Comparison of ENCODE assay signal across 9 mouse cellular contexts in genomic region chr11:63131001-63131692, GRCm38 (mm10). TPM values are rescaled to one million over a fixed set of nuclear protein-coding genes. Genes with fewer than 3 reads are reported as not detected.
DNase-seq lines count a peak whose midpoint lies in the region; ATAC-seq lines count a peak whose summit lies in the region.
"Had no signal": no experiment of that assay in that cellular context is flagged by ENCODE, and none has a peak within 500 bp of the region (broad histone marks: within the 10 kb centered on the region; RNA-seq: fewer than 3 reads in every experiment).

No protein-coding gene starts in this region.

- 5% methylated on average over 30 of the region's 33 CpGs for WGBS in hindbrain, embryonic 14.5 days
- WGBS in liver, embryonic 12.5 days (ENCODE audit: insufficient replicate concordance), result 7% methylated on average over 33 of the region's 33 CpGs
- 5% methylated on average over 33 of the region's 33 CpGs for WGBS in neural tube, embryonic 13.5 days

- H3K27ac ChIP-seq in hindbrain, embryonic 14.5 days, result no peak overlapping the region
- no peak overlapping the region for H3K27ac ChIP-seq in liver, embryonic 12.5 days
- H3K27ac ChIP-seq in neural tube, embryonic 13.5 days (replicated peaks), result no peak overlapping the region

- peaks cover 12% of the 10 kb centered on the region for H3K4me1 ChIP-seq in megakaryocyte, embryonic 14.5 days
- H3K4me1 ChIP-seq in hindbrain, embryonic 14.5 days (replicated peaks; ENCODE audit: control insufficient read depth, insufficient read depth, low read length), result peaks cover 26% of the 10 kb centered on the region; the same call in 1 of the 2 replicates
- H3K4me1 ChIP-seq in liver, embryonic 12.5 days, result peaks cover 8% of the 10 kb centered on the region; the same call in 1 of the 2 replicates
- peaks cover 50% of the 10 kb centered on the region for H3K4me1 ChIP-seq in neural tube, embryonic 13.5 days (replicated peaks)

- H3K36me3 ChIP-seq in megakaryocyte, embryonic 14.5 days (replicated peaks; ENCODE audit: low read length), result no peaks in the 10 kb centered on the region
- no peaks in the 10 kb centered on the region for H3K36me3 ChIP-seq in hindbrain, embryonic 14.5 days (replicated peaks; ENCODE audit: control insufficient read depth, insufficient read depth)
- no peaks in the 10 kb centered on the region for H3K36me3 ChIP-seq in liver, embryonic 12.5 days
- H3K36me3 ChIP-seq in neural tube, embryonic 13.5 days, result no peaks in the 10 kb centered on the region

- H3K4me3 ChIP-seq in megakaryocyte, embryonic 14.5 days (replicated peaks), result peak overlapping the region; percentile 85
- peak overlapping the region; percentile 54 for H3K4me3 ChIP-seq in hindbrain, embryonic 14.5 days (replicated peaks; ENCODE audit: low read length)
- peak overlapping the region; percentile 48 for H3K4me3 ChIP-seq in liver, embryonic 12.5 days
- peak overlapping the region; percentile 48 for H3K4me3 ChIP-seq in neural tube, embryonic 13.5 days

- DNase-seq in gastrocnemius, adult 18-20 months (ENCODE audit: low spot score), result peak; percentile 83
- no peak for DNase-seq in hindbrain, embryonic 14.5 days (ENCODE audit: low spot score)
- no peak for DNase-seq in layer of hippocampus, adult 8-10 months (ENCODE audit: low spot score in 2 of 2)
- no peak for DNase-seq in thymus, postnatal 4 days

- peak overlapping the region; percentile 99 for H3K4me2 ChIP-seq in hindbrain, embryonic 14.5 days (replicated peaks)
- peak overlapping the region; percentile 65 for H3K4me2 ChIP-seq in liver, embryonic 12.5 days
- peak overlapping the region; percentile 79 for H3K4me2 ChIP-seq in neural tube, embryonic 13.5 days

- ATAC-seq in megakaryocyte, adult 5-6 weeks (ENCODE audit: poor library complexity, severe bottlenecking), result no peak
- ATAC-seq in hindbrain, embryonic 14.5 days (ENCODE audit: low FRiP score), result no peak
- no peak for ATAC-seq in liver, embryonic 12.5 days
- no peak for ATAC-seq in neural tube, embryonic 13.5 days (ENCODE audit: low read depth)

- peak overlapping the region; percentile 69; the same call in 1 of the 2 replicates for H3K9ac ChIP-seq in hindbrain, embryonic 14.5 days
- H3K9ac ChIP-seq in liver, embryonic 12.5 days, result peak overlapping the region; percentile 18; the same call in 1 of the 2 replicates
- H3K9ac ChIP-seq in neural tube, embryonic 13.5 days, result peak overlapping the region; percentile 67

- no peaks in the 10 kb centered on the region for H3K9me3 ChIP-seq in megakaryocyte, embryonic 14.5 days
- H3K9me3 ChIP-seq in hindbrain, embryonic 14.5 days (ENCODE audit: control insufficient read depth, low read length), result no peaks in the 10 kb centered on the region
- no peaks in the 10 kb centered on the region for H3K9me3 ChIP-seq in liver, embryonic 12.5 days (replicated peaks)
- H3K9me3 ChIP-seq in neural tube, embryonic 13.5 days, result no peaks in the 10 kb centered on the region

- peaks cover 81% of the 10 kb centered on the region for H3K27me3 ChIP-seq in megakaryocyte, embryonic 14.5 days (replicated peaks)
- H3K27me3 ChIP-seq in hindbrain, embryonic 14.5 days (ENCODE audit: control insufficient read depth, insufficient read depth, low read length), result peaks cover 56% of the 10 kb centered on the region
- peaks cover 79% of the 10 kb centered on the region for H3K27me3 ChIP-seq in liver, embryonic 12.5 days (replicated peaks)
- H3K27me3 ChIP-seq in neural tube, embryonic 13.5 days, result peaks cover 72% of the 10 kb centered on the region
- H3K27me3 ChIP-seq: Patski had no signal

RNA-seq across cellular contexts. Expression of gene Pmp22, which starts 2.4 kb away (rescaled TPM):
- 9.8 and 32.4 TPM in 2 replicates for polyA plus RNA-seq in megakaryocyte, embryonic 14.5 days (2012; ENCODE audit: insufficient read depth, low replicate concordance)
- total RNA-seq in megakaryocyte, adult 5-6 weeks (2015), result 0.45 and 2.0 TPM in 2 replicates
- total RNA-seq in megakaryocyte, adult 5-6 weeks (2017), result 0.20 TPM in 1 of 2 replicates, not detected in the other
- total RNA-seq in gastrocnemius, adult 18-20 months (2021), result 10 to 100 TPM; 29.9 to 33.8 TPM
- polyA plus RNA-seq in hindbrain, embryonic 14.5 days (2014; fragmentation: Nextera tagmentation; extraction: Ambion mirVana), result 39.7 and 41.1 TPM in 2 replicates
- 38.3 and 39.8 TPM in 2 replicates for polyA plus RNA-seq in liver, embryonic 12.5 days (2016; fragmentation: Nextera tagmentation; extraction: Ambion mirVana)
- 45.2 and 52.4 TPM in 2 replicates for polyA plus RNA-seq in neural tube, embryonic 13.5 days (2015; fragmentation: Nextera tagmentation; extraction: Ambion mirVana)
- total RNA-seq in layer of hippocampus, adult 8-10 months (2022), result 10 to 100 TPM; 25.4 to 60.5 (median 37.7) TPM

Comparison
In these comparisons a context has a peak if more than half of its experiments do, and no peak if none do; other contexts are left out.
1. H3K9ac ChIP-seq: peak in every context shown above with its lines; median percentile 69 in hindbrain, embryonic 14.5 days; 67 in neural tube, embryonic 13.5 days; 18 in liver, embryonic 12.5 days.